Comparison of ENCODE assay signal across 23 mouse cellular contexts in genomic region chr17:10583301-10583700, GRCm38 (mm10).
DNase-seq lines count a peak whose midpoint lies in the region; ATAC-seq and TF ChIP-seq lines count a peak whose summit lies in the region.
"Had no signal": no experiment of that assay in that cellular context is flagged by ENCODE, and none has a peak within 500 bp of the region (broad histone marks: within the 10 kb centered on the region; RNA-seq: fewer than 3 reads in every experiment).

No protein-coding gene starts in this region.

- H3K9ac ChIP-seq in hindbrain, postnatal 0 days (replicated peaks; ENCODE audit: low read length) = no peak overlapping the region
- H3K9ac ChIP-seq: embryonic facial prominence, embryonic 12.5 days; forebrain, embryonic 12.5 days had no signal

- H3K4me3 ChIP-seq in hindbrain, postnatal 0 days (ENCODE audit: low read length) = no peak overlapping the region
- H3K4me3 ChIP-seq in hindbrain, embryonic 10.5 days = no peak overlapping the region
- H3K4me3 ChIP-seq: embryonic facial prominence, embryonic 10.5 days; embryonic facial prominence, embryonic 12.5 days; forebrain, embryonic 10.5 days; forebrain, embryonic 12.5 days had no signal

- H3K4me2 ChIP-seq in hindbrain, postnatal 0 days (ENCODE audit: low read depth, low read length) = no peak overlapping the region
- H3K4me2 ChIP-seq: embryonic facial prominence, embryonic 12.5 days; forebrain, embryonic 12.5 days had no signal

- peak; percentile 11 to 12 for DNase-seq in cerebellum, postnatal 10 days
- DNase-seq in cerebellum, adult 8-10 months = no peak
- DNase-seq in hindbrain, postnatal 0 days (ENCODE audit: low spot score) = peak; percentile 18
- no peak for DNase-seq in hindbrain, embryonic 10.5 days (ENCODE audit: low spot score)
- peak; percentile 6 for DNase-seq in adipocyte (ENCODE audit: low spot score)
- DNase-seq in urinary bladder, postnatal 10 days (ENCODE audit: low spot score) = no peak
- DNase-seq in T-cell, adult 2 months (ENCODE audit: low spot score) = no peak
- DNase-seq: adrenal gland, adult 8-10 months; adrenal gland, postnatal 14 days; adrenal gland, postnatal 36 days; B cell, adult 2 months; cerebellum, adult 11-12 months; cerebellum, adult 2 months; cerebellum, adult 9-11 months had no signal

- ATAC-seq in hindbrain, postnatal 0 days = no peak
- ATAC-seq: CD4-positive, CD25-positive, alpha-beta regulatory T cell, adult 4 months; forebrain, embryonic 14.5 days; forebrain, embryonic 16.5 days had no signal

- H3K27ac ChIP-seq in hindbrain, postnatal 0 days = no peak overlapping the region
- H3K27ac ChIP-seq in hindbrain, embryonic 10.5 days = no peak overlapping the region
- H3K27ac ChIP-seq: embryonic facial prominence, embryonic 10.5 days; embryonic facial prominence, embryonic 12.5 days; forebrain, embryonic 12.5 days had no signal

- no peaks in the 10 kb centered on the region; the same call in 1 of the 2 replicates for H3K4me1 ChIP-seq in hindbrain, postnatal 0 days (ENCODE audit: insufficient read depth, low read length)
- H3K4me1 ChIP-seq in hindbrain, embryonic 10.5 days (replicated peaks) = 0 out of 2 replicates have a peak, but pooled peaks cover 2% of the 10 kb centered on the region
- H3K4me1 ChIP-seq: embryonic facial prominence, embryonic 10.5 days; embryonic facial prominence, embryonic 12.5 days had no signal

- H3K9me3 ChIP-seq in hindbrain, postnatal 0 days (ENCODE audit: low read length) = no peaks in the 10 kb centered on the region
- no peaks in the 10 kb centered on the region for H3K9me3 ChIP-seq in hindbrain, embryonic 10.5 days
- H3K9me3 ChIP-seq: embryonic facial prominence, embryonic 10.5 days; embryonic facial prominence, embryonic 12.5 days; forebrain, embryonic 10.5 days; forebrain, embryonic 12.5 days; G1E had no signal

- no peaks in the 10 kb centered on the region for H3K27me3 ChIP-seq in hindbrain, postnatal 0 days (ENCODE audit: insufficient read depth, low read length)
- H3K27me3 ChIP-seq in hindbrain, embryonic 10.5 days (ENCODE audit: insufficient read depth, poor library complexity, severe bottlenecking) = no peaks in the 10 kb centered on the region
- H3K27me3 ChIP-seq: CH12.LX; embryonic facial prominence, embryonic 12.5 days; forebrain, embryonic 12.5 days had no signal

- H3K36me3 ChIP-seq in hindbrain, postnatal 0 days (ENCODE audit: insufficient read depth, low read length) = no peaks in the 10 kb centered on the region
- no peaks in the 10 kb centered on the region for H3K36me3 ChIP-seq in hindbrain, embryonic 10.5 days
- H3K36me3 ChIP-seq: embryonic facial prominence, embryonic 10.5 days; embryonic facial prominence, embryonic 12.5 days; forebrain, embryonic 10.5 days; forebrain, embryonic 12.5 days; G1E had no signal

- 27% methylated on average over 3 of the region's 3 CpGs for WGBS in hindbrain, postnatal 0 days
- WGBS in hindbrain, embryonic 10.5 days = 58% methylated on average over 3 of the region's 3 CpGs

- TF ChIP-seq CTCF in hindbrain, postnatal 0 days (IDR thresholded peaks at IDR 0.05; ENCODE audit: low read depth) = no peak

Comparison
In these comparisons a context has a peak if more than half of its experiments do, and no peak if none do; other contexts are left out.
1. DNase-seq: peak in cerebellum, postnatal 10 days (2 of 2), hindbrain, postnatal 0 days (single experiment) and adipocyte (single experiment); none in cerebellum, adult 8-10 months (single experiment), hindbrain, embryonic 10.5 days (single experiment), urinary bladder, postnatal 10 days (single experiment) and T-cell, adult 2 months (single experiment).